Mouse (Mus musculus) embryonic fibroblast, embryonic 13.5 days (primary cell): ENCODE data around the gene Dbil5. TPM values are rescaled to one million over a fixed set of nuclear protein-coding genes. Genes with fewer than 3 reads are reported as not detected.
A peak's percentile ranks its signal among the peaks of the same experiment; 100 is the strongest.

ENCODE experiments used
- H3K27ac ChIP-seq: 2 replicates; pipeline ENCODE4 v1.5.1; 2012; ENCODE audit warnings: low read length, control low read depth, inconsistent platforms; ENCODE audit not compliant: insufficient read depth
- H3K4me1 ChIP-seq: 2 replicates; pipeline ENCODE4 v1.6.1; 2011; ENCODE audit warnings: low read length; ENCODE audit not compliant: control insufficient read depth, insufficient read depth
- H3K4me3 ChIP-seq: 2 replicates; pipeline ENCODE4 v1.5.1; 2011; ENCODE audit warnings: mild to moderate bottlenecking, control low read depth, low read length; ENCODE audit not compliant: insufficient read depth
- CTCF ChIP-seq: IDR thresholded peaks from 2 replicates; pipeline ENCODE4 v1.5.1; 2011; ENCODE audit warnings: mild to moderate bottlenecking, control low read depth, low read length, moderate library complexity, borderline replicate concordance; ENCODE audit not compliant: insufficient read depth
- POLR2A ChIP-seq: IDR thresholded peaks from 2 replicates; pipeline ENCODE4 v1.6.1; 2011; ENCODE audit warnings: low read depth, mild to moderate bottlenecking, control low read depth, low read length, moderate library complexity
- polyA plus RNA-seq: library from polyadenylated mRNA; stranded (reverse); fragments of >200 nt; gene quantifications from 2 replicates; pipeline ENCODE4 v1.2.4, GENCODE M21; 2011; ENCODE audit warnings: low read depth; ENCODE audit not compliant: missing spikeins, insufficient read length

The Dbil5 gene
- polyA plus RNA-seq, 1 experiment: not detected

DNA sequence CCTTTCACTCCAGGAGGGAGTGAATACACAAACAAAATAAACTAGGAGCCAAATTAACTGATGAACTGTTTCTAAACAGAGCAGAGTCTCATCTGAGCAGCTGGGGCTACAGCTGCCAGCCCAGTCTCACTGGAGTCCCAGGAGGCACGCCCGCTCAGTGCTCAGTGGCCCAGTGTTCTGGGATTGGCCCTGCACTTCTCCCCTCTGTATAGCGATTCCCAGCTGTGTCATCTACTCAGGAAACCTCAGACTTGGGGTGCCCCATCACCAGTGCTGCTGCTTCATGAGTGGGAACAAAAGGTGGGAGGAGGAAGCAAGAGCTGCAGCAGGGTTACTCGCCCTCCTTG is 36.5 kb downstream of the Dbil5 start:
- Histone ChIP-seq H3K4me3 (no peak overlapping the region), H3K27ac (peak overlapping the region; percentile 15), H3K4me1 (no peaks in the 10 kb centered on the region)
- TF ChIP-seq POLR2A (no peak), CTCF (no peak)

DNA sequence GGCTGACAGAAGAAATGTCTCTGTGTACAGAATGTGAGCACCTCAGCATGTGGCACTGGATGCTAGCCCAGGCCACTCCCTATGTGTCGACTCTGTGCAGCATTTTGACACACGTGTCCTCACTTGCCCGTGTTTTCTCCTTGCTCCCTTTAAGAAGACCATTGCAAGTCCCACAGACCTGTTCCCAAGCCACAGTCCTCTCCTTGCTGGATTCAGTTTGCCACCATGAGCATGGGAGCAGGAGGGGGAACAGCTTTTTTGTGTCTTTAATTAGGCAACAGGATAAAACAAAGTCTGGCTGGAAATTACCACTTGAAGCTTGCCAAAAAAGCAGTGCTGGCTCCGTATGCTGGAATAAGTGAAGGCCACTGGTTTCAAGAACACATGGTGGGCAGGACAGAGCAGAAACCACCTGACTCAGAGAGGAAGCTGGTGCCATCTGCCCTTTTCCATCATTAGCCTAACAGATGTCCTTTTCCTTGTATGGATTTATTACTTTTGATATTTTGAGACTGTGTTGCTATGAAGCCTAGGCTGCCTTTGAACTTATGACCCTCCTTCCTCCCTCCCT is 38.1 kb downstream of the Dbil5 start:
- no peak for TF ChIP-seq POLR2A
- TF ChIP-seq CTCF: no peak
- Histone ChIP-seq H3K4me1 (no peaks in the 10 kb centered on the region), H3K27ac (0 out of 2 replicates have a peak overlapping the region, but pooled peaks have one; percentile 2), H3K4me3 (no peak overlapping the region)

DNA sequence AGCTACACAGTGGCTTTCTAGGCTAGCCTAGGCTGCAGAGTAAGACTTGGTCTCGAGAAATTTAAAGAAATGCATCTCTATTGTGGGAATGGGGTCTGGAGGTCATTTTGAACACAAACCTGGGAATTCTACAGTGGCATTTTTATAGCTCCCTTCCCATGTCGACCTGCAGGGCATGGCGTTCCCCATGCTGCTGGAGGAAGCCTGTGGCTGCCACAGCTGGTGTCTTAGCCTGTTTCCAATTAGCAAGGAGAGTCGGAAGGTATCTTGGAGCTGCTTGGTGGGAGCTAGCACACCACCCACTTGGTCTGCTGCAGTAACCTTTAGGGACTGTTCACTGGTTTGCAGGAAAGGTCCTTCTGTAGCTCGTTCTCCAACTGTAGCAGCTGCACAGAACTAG is 38.7 kb downstream of the Dbil5 start:
- Histone ChIP-seq H3K4me3 (no peak overlapping the region), H3K4me1 (no peaks in the 10 kb centered on the region), H3K27ac (no peak overlapping the region)
- TF ChIP-seq CTCF: no peak
- no peak for TF ChIP-seq POLR2A

DNA sequence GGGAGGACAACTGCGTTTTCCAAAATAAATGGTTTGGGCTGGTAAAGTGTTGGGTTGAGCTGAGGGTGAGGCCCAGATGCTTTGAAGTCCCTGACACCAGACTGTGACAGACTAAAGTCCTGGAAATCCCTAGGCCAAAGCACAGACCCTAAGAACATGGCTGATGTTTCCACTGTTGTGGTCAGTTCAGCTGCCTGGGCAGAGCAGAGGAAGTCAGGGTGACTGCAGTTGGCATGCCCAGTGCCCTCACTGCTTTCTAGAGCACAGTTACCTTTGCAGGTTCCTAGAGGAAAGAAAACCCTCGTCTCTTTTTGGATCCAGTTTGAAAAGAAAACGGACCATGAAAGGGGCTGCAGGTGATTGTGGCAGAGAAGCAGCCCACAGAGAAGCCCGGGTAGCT is 40.0 kb downstream of the Dbil5 start:
- TF ChIP-seq POLR2A (no peak), CTCF (no peak)
- no peak overlapping the region for H3K4me3 ChIP-seq
- no peaks in the 10 kb centered on the region for H3K4me1 ChIP-seq
- no peak overlapping the region for H3K27ac ChIP-seq

DNA sequence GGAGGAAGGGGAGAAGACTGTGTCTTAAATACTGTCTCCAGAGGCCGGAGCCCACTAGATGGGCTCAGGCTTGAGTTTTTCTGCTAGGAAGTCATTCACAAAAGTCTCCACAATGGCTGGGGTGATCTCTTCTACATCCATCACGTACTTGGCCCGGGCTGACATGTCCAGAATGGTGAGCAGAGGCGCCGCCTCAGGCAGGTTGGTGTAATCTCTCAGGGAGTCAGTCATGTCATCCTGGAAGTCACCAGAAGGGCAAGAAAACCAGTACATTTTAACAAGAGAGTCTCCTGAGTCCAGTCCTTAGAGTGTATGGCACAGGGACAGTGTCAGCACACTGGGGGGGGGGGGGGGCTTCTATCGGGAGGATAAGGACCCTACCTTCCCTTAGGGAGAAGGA is 41.1 kb downstream of the Dbil5 start:
- no peak overlapping the region for H3K4me3 ChIP-seq
- no peak overlapping the region for H3K27ac ChIP-seq
- no peaks in the 10 kb centered on the region for H3K4me1 ChIP-seq
- TF ChIP-seq CTCF: no peak
- no peak for TF ChIP-seq POLR2A

DNA sequence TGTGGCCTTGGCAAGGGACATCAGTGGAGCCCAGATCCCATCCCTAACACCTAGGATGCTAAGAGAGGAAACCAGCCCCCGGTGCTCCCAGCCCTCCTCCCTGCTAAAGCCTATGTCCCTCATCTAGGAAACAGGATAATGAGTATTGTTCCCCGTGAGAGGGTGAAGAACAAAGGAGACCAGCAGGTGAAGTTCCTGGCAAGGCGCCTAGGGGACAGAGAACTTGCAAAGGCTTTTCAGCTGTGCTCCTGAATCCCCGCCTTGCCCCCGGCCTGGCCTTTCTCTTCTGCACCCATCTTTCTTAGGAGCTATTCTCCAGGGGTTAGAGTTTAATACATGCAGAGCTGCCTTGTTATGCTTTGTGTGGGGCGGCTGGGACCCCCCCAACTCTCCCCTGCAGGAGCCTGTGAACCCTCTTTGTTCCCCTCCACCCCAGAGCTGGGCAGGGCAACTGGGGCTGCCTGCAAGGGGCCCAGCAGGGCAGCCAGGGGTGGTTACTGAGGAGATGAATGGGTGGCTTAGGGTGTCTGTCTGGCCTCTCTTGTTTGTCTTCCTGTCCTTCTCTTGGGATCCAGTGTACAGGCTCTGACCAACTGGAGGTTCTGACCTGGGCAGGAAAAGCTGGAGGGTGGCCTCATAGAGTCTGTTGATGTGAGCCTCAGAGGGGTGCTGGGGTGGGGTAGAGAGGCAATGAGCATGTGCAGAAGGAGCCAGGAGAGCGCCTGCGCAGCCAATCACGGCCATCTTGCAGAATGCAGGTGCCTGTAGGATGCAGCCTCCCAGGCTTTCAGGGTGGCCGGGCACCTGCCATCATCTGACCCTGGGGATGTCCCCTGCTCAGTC is 43.0 kb downstream of the Dbil5 start:
- no peak overlapping the region for H3K4me3 ChIP-seq
- no peaks in the 10 kb centered on the region for H3K4me1 ChIP-seq
- no peak overlapping the region for H3K27ac ChIP-seq
- TF ChIP-seq POLR2A (no peak), CTCF (no peak)

DNA sequence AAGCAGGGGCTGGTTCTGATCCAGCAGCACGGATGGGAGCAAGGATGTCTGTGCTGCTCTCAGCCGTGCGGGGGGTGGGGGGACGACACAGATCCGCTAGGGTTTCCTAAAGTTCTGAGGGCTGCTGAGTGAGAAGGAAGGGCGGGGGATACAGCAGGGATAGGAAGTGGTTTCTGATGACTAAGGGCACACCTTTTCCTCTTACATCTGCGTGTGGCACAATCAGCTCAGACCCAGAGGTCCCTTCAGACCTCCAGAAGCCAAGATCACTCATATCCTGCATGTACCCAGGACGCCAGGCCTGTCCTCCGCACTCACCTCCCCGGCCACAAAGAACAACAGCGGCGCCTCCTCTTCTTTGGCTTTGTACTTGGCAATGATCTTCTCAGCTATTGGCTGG is 43.8 kb downstream of the Dbil5 start:
- Histone ChIP-seq H3K4me1 (no peaks in the 10 kb centered on the region), H3K27ac (no peak overlapping the region), H3K4me3 (no peak overlapping the region)
- TF ChIP-seq POLR2A (no peak), CTCF (no peak)

DNA sequence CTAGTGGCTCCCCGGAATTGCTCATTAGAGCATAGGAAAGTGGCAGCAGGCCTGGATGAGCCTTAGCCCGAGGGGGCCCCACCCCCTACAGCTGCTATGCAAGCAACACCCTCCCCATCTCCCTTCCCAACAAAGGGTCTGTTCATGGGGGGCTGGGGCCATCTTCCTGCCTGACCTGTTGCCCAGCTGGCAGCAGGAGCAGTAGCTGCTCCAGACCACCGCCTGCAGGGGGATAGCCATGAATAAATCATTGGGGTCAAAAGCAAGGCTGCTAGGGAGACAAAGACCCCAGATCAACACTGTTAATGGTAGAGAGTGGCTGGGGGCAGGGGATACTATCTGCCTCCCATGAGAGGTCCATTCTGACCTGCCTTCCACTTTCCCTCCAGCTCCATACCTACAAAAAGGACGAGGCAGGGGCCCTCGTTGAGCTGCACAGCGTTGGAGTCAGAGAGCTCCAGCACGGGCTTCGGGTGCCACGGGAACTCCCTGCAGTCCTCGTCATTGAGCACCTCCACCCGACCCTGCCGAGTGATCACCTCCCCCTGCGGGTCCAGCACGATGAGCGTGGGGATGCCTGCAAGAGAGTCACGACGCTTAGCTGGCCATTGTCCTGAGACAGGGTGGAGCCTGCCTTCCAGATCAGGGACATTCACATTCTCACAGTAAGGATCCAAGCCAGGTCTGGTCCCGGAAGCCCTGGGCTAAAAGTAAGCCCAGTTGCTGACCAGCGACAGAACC is 45.4 kb downstream of the Dbil5 start:
- Histone ChIP-seq H3K4me1 (no peaks in the 10 kb centered on the region), H3K27ac (no peak overlapping the region), H3K4me3 (no peak overlapping the region)
- no peak for TF ChIP-seq POLR2A
- TF ChIP-seq CTCF: no peak

DNA sequence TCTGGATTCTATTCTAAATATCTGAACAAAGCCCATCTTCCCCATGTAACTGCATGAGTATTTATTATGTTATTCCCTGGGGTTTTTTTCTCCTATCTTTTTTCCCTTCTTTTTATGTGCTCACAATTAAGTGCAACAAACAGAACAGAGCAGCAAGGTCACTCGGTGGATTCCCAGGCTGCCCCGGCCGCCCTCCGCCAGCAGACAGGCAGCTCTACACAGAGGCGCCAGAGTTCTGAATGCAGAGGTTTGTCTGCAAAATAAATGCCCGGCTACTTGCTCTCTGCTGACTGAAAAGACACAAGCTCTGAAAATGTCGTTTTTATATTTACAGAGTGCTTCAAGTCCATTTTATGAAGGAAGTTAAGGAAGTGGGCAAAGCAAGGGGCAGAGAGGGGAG is 50.1 kb downstream of the Dbil5 start:
- no peaks in the 10 kb centered on the region for H3K4me1 ChIP-seq
- no peak overlapping the region for H3K27ac ChIP-seq
- no peak overlapping the region for H3K4me3 ChIP-seq
- TF ChIP-seq CTCF (no peak), POLR2A (no peak)

DNA sequence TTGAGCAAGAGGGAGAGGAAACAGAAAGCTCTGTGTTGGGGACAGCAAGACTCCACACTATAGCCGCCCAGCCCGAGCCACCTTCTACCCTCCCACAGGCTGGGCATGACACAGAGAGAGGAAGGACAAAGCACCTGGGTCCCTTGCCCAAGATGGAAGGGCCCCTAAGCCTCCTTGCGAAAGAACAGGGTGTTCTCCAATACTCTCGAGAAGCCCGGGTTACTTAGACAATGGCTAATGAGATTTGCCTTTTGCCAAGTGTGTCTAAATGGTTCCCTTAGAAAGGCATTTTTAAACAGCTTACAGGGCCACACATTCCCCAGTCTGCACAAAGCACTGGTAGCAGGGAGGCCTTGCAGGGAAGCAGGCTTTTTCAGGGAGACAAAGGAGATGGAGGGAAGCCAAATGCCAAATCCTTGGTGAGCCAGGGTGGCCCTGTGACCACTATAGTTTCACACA is 50.6 kb downstream of the Dbil5 start:
- TF ChIP-seq CTCF (no peak), POLR2A (no peak)
- Histone ChIP-seq H3K27ac (no peak overlapping the region), H3K4me3 (no peak overlapping the region), H3K4me1 (no peaks in the 10 kb centered on the region)

Other genes with a start within 250 kb of the Dbil5 start
- gene 1700016K19Rik, start 217.7 kb upstream of the Dbil5 start, polyA plus RNA-seq: not detected in 2 replicates
- gene Rflnb, start 189.8 kb upstream of the Dbil5 start, polyA plus RNA-seq: 67.5 and 82.6 TPM in 2 replicates
- gene Vps53, start 38.0 kb upstream of the Dbil5 start, polyA plus RNA-seq: 40.1 and 40.9 TPM in 2 replicates
- 17.5 and 20.8 TPM in 2 replicates for gene Fam57a, start 37.9 kb upstream of the Dbil5 start, polyA plus RNA-seq
- 11.3 and 14.7 TPM in 2 replicates for gene Gemin4, start 56 bp downstream of the Dbil5 start, polyA plus RNA-seq
- gene Mrm3, start 26.1 kb downstream of the Dbil5 start, polyA plus RNA-seq: 6.1 and 8.6 TPM in 2 replicates
- gene Glod4, start 26.1 kb downstream of the Dbil5 start, polyA plus RNA-seq: 73.5 and 84.4 TPM in 2 replicates
- gene Nxn, start 181.5 kb downstream of the Dbil5 start, polyA plus RNA-seq: 135 and 156 TPM in 2 replicates
- gene Timm22, start 189.3 kb downstream of the Dbil5 start, polyA plus RNA-seq: 28.2 and 35.5 TPM in 2 replicates